Mouse (Mus musculus) left cerebral cortex, postnatal 25 days (tissue): ENCODE results near the gene Jtb. TPM values are rescaled to one million over a fixed set of nuclear protein-coding genes. Genes with fewer than 3 reads are reported as not detected.
"Not testable (repeated sequence)": the region's sequence is repeated elsewhere in the genome, so short reads cannot be mapped to it uniquely, and the experiment has no call there.

Experiments
- DNase-seq, 2 experiments: peaks; one replicate each; pipeline ENCODE4 v3.0.0; 2022; ENCODE audit warnings: low spot score in 2 of 2, mixed read lengths in 1 of 2
- intact Hi-C: fragments of 180-260 bp; cut with DNase I; formaldehyde crosslinking; loops from one replicate; pipeline ENCODE4 v1.15.1; 2025
- total RNA-seq, 2 experiments: library from RNA; stranded (reverse); gene quantifications; 2 replicates each; pipeline ENCODE4 v1.2.3; 2021

The Jtb gene
- total RNA-seq, 2 experiments from 2014 or later = 43.2 to 44.7 TPM

DNA sequence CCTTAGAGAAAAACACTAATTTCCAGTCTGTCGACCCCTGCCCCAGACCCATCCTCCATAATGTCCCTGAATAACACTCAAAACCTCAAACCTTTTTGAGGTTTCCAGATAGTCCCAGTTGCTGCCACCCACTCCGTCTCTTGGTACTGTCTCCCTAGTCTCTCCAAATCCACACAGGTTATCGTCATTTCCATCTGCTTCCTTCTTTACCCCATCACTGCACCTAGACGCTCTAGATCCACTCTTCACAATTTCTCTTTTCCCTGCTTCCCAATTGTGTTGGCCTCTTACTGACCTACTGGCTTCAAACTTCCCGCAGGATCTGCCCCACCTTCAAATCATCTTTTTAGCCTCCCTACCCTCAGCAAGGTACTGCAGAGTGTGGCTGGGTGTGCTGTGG lies 10.3 kb upstream of the Jtb start:
- intact Hi-C loops = no loop called here
- DNase-seq = no peak

GRCm38 (mm10) chr3:90222455-90222854 lies 8.9 kb upstream of the Jtb start:
- intact Hi-C loops = no loop called here
- no peak for DNase-seq

- intact Hi-C loops = no loop called here
- no peak for DNase-seq
Observed at GRCm38 (mm10) chr3:90222941-90223340, 8.5 kb upstream of the Jtb start.

DNA sequence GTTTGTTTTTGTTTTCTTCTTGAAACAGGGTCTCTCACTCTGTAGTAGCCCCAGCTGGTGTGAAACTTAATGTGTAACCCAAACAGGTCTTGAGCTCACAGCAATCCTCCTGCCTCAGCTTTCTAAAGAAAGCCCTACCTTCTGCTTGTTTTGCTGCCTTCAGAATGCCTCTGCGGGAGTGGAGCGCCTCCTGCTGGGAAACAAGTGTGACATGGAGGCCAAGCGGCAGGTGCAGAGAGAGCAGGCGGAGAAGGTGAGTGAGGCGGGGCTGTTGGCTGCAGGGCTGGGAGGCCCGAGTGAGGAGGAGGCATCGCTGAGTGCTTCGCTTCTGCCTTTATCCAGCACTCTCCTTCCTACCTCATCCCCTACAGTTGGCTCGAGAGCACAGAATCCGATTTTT lies 7.1 kb upstream of the Jtb start:
- intact Hi-C loops = no loop called here
- no peak for DNase-seq

GRCm38 (mm10) chr3:90231075-90231474 lies 322 bp upstream of the Jtb start:
- intact Hi-C loops = loop anchor here (2.0 kb wide), 1 partner anchor 16 kb away; no protein-coding TSS in a partner anchor
- DNase-seq = no peak

DNA sequence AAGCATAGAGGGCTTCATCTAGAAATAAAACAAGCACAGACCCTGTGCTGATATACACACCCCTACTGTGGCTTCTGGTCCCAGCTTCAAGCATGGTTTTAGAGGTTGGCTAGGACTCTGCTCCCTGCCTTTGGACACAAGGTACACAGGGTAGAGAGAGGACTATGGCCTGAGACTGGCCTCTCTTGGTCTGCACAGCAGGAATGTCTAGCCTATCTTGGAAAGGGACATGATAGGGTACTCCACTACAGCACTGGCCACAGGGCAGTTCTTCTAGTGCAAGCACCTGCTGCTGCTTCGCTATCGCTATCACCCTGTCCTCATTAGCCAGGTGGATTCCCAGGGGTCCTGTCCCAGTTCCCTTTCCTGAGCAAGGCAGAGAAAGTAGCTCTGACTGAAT lies 9.9 kb downstream of the Jtb start:
- intact Hi-C loops = no loop called here

DNA sequence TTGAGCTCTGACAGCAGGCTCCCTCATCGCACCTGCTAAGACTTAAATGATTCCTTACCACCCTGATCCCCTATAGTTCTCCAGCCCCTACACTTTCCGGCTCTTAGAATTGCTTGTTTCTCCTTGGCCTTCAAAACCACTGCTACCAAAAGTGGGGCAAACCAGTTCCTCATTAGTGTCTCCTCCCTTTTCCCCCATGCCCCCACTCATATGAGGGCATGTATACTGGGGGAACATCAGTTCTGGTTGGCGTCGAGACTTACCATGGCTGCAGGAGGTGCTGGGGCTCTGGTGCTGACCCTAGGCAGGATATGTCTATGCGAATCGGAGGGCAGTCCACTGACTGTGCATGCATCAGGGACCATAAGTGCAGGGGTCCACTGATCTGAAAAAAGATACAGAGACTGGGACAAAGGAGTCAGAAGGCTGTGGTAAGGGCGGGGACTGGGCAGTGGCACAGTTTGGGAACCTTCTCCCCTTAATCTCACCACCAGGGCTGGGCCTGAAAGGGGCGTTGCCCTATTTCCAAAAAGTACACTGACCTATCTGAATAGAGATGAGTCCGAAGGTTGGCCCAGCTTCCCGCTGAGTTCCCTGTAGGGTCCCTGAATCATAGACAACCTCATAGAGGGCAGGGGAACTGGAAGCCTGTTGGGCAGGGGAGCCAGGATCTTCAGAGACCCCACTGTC lies 10.4 kb downstream of the Jtb start:
- DNase-seq = no peak
- intact Hi-C loops = no loop called here

More for the DNA sequence above, 9.9 kb downstream of the Jtb start:
- DNase-seq = no peak

DNA sequence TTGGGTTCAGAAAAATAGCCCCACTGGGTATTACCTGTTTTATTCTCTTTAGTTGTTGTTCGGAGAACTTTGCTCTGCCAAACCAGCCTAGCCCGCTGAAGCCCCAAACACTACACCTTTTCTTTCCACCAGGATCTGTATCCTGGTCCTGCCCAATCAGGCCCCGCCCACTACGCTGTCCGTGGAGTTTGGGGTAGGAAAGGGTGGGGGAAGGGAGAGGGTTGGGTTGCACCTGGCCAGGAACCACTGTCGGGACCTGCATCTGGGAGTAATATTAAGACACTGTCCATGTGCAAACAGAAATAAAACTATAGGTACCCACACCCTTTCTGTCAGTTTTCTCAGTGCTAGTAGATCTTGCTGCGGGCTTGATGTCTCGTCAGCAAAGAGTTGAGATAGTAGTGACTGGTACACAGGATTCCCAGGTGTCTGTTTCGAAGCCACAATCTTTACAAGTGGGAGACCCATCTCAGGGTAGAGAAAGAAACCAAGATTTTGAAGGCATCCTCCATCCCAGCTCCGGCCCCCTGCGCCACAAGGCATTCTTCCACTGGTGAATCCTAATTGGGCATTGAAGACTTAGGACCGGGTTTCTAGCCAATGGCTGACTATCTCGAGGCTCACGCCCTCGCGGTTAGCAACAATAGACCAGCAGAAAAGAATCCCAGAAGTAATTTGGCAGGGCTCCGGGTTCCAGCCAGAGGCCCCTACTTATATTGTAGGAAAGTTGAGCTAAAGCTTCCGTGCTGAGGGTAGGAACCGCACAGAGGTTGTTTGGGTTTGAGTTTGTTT lies 11.8 kb downstream of the Jtb start, which contains the start of gene Creb3l4:
Creb3l4 (minus strand) TSS at position 529 of the 792 bp plus-strand sequence.
- intact Hi-C loops = no loop called here
- no peak for DNase-seq

DNA sequence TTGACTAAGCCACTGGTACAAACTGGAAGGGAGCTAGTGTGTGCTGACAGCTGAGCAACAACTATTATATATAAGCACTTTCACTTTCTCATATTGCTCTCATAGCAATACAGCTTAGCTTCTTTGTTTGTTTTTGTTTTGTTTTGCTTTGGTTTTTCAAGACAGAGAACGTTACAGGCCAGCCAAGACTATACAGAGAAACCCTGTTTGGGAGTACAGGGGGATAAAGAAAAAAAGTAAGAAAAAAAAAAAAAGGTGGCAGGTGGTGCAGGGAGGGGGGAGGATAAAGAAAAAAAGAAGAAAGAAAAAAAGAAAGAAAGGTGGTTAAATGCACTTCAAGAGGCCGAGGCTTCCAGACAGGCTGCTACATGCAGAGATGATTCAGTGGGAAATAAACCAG lies 14.0 kb downstream of the Jtb start:
- intact Hi-C loops = no loop called here
- no peak for DNase-seq

DNA sequence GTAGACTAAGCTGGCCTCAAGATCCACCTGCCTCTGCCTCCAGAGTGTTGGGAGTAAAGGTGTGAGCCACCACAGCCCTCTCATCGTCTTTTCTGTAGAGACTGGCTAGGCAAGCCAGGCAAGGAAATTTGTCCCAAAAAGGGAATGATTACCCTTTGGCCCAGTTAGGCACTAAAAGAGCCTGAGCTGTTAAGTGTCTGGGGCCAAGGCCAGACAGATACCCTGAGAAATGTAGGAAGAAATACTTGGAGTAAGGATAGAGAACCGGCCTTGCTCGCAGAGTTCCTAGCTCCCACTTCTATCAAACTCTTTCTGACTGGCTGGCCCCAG lies 16.2 kb downstream of the Jtb start:
- no peak for DNase-seq
- intact Hi-C loops = loop anchor here (2.0 kb wide), 1 partner anchor 17 kb away; the partner anchor contains the start of gene Jtb

GRCm38 (mm10) chr3:90247960-90248745 lies 16.8 kb downstream of the Jtb start, which contains the start of gene Slc39a1:
Gene Slc39a1, plus strand, starts transcription at chr3:90248172.
- intact Hi-C loops = loop anchor here (2.0 kb wide), 1 partner anchor 17 kb away; the partner anchor contains the start of gene Jtb

GRCm38 (mm10) chr3:90248746-90249100 lies 17.3 kb downstream of the Jtb start:
- DNase-seq = peak in 1 of 2 experiments; percentile 32
- intact Hi-C loops = no loop called here

More at GRCm38 (mm10) chr3:90247960-90248745, 16.8 kb downstream of the Jtb start, which contains the start of gene Slc39a1:
- peak; percentile 93 to 96 for DNase-seq

- intact Hi-C loops = no loop called here
- no peak for DNase-seq
Observed at GRCm38 (mm10) chr3:90250791-90251190, 19.4 kb downstream of the Jtb start.

DNA sequence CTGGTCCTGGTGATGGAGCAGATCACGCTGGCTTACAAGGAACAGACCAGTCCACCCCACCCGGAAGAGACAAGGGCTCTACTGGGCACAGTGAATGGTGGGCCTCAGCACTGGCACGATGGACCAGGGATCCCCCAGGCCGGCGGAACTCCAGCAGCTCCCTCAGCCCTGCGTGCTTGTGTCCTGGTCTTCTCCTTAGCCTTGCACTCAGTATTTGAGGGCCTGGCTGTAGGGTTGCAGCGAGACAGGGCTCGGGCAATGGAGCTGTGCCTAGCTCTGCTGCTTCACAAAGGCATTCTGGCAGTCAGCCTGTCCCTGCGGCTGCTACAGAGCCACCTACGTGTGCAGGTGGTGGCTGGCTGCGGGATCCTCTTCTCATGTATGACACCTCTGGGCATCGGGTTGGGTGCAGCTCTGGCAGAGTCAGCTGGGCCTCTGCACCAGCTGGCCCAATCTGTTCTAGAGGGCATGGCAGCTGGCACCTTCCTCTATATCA lies 20.4 kb downstream of the Jtb start:
- peak in 1 of 2 experiments; percentile 46 for DNase-seq
- intact Hi-C loops = not testable (repeated sequence)

- intact Hi-C loops, DNase-seq: not testable (repeated sequence)
Observed at GRCm38 (mm10) chr3:90252659-90253058, 21.3 kb downstream of the Jtb start.

- DNase-seq, intact Hi-C loops: not testable (repeated sequence)
Observed at GRCm38 (mm10) chr3:90253174-90253573, 21.8 kb downstream of the Jtb start.

GRCm38 (mm10) chr3:90253653-90254418 lies 22.4 kb downstream of the Jtb start, which contains the start of gene Crtc2:
Gene Crtc2, plus strand, starts transcription at chr3:90254163.
- DNase-seq = peak; percentile 97 to 99
- intact Hi-C loops = no loop called here

- intact Hi-C loops = no loop called here
- DNase-seq = no peak
Observed at GRCm38 (mm10) chr3:90254419-90255193, 23.2 kb downstream of the Jtb start.
